15 mouse cellular contexts compared by ENCODE assay signal in the genomic region with DNA sequence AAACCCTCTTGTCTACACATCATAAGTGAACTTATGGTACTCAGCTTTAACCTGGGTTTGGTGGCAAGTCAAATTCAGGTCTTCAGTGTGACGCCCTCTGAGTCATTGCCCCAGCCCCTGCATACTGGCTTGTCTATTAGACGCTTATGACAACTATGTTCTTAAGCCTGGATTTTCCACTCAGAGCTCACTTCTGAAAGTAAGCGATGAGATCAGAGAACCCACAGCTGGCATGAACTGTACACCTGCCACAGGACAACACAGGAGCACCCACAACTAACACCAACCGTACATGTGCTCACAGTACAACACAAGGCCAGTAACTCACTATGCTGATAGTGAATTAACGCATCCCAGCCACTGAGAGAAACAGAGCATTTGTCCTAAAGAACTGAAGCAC.
DNase-seq lines count a peak whose midpoint lies in the region; ATAC-seq lines count a peak whose summit lies in the region.
"Had no signal": no experiment of that assay in that cellular context is flagged by ENCODE, and none has a peak within 500 bp of the region (broad histone marks: within the 10 kb centered on the region; RNA-seq: fewer than 3 reads in every experiment).

No protein-coding gene starts in this region.

- no peaks in the 10 kb centered on the region for H3K9me3 ChIP-seq in hindbrain, embryonic 13.5 days
- H3K9me3 ChIP-seq in hindbrain, embryonic 12.5 days (replicated peaks), result no peaks in the 10 kb centered on the region
- H3K9me3 ChIP-seq in neural tube, embryonic 13.5 days, result no peaks in the 10 kb centered on the region
- no peaks in the 10 kb centered on the region for H3K9me3 ChIP-seq in neural tube, embryonic 15.5 days (replicated peaks)
- no peaks in the 10 kb centered on the region for H3K9me3 ChIP-seq in hindbrain, embryonic 15.5 days
- H3K9me3 ChIP-seq: embryonic facial prominence, embryonic 12.5 days; G1E; heart, embryonic 13.5 days had no signal

- peak; percentile 9 for DNase-seq in splenic B cell, adult 2 months (ENCODE audit: low read depth, low spot score)
- DNase-seq: adrenal gland, adult 8-10 months; adrenal gland, postnatal 36 days; gastrocnemius, postnatal 10 days; heart, postnatal 36 days had no signal

- no peak overlapping the region for H3K4me2 ChIP-seq in hindbrain, embryonic 13.5 days
- H3K4me2 ChIP-seq in hindbrain, embryonic 12.5 days (replicated peaks), result no peak overlapping the region
- no peak overlapping the region; the same call in 1 of the 2 replicates for H3K4me2 ChIP-seq in neural tube, embryonic 13.5 days
- H3K4me2 ChIP-seq in neural tube, embryonic 15.5 days, result no peak overlapping the region
- 0 out of 2 replicates have a peak overlapping the region, but pooled peaks have one; percentile 12 for H3K4me2 ChIP-seq in hindbrain, embryonic 15.5 days
- H3K4me2 ChIP-seq: embryonic facial prominence, embryonic 12.5 days; heart, embryonic 13.5 days had no signal

- no peaks in the 10 kb centered on the region for H3K36me3 ChIP-seq in hindbrain, embryonic 13.5 days
- no peaks in the 10 kb centered on the region for H3K36me3 ChIP-seq in hindbrain, embryonic 12.5 days
- no peaks in the 10 kb centered on the region for H3K36me3 ChIP-seq in neural tube, embryonic 13.5 days
- no peaks in the 10 kb centered on the region for H3K36me3 ChIP-seq in neural tube, embryonic 15.5 days
- no peaks in the 10 kb centered on the region for H3K36me3 ChIP-seq in hindbrain, embryonic 15.5 days
- no peaks in the 10 kb centered on the region for H3K36me3 ChIP-seq in splenic B cell, adult 2 months (ENCODE audit: control insufficient read depth, insufficient read depth, low read length, poor library complexity, severe bottlenecking)
- H3K36me3 ChIP-seq: embryonic facial prominence, embryonic 12.5 days; G1E; heart, embryonic 13.5 days had no signal

- H3K27me3 ChIP-seq in hindbrain, embryonic 13.5 days, result 0 out of 2 replicates have a peak, but pooled peaks cover 5% of the 10 kb centered on the region
- no peaks in the 10 kb centered on the region for H3K27me3 ChIP-seq in hindbrain, embryonic 12.5 days
- H3K27me3 ChIP-seq in neural tube, embryonic 13.5 days, result no peaks in the 10 kb centered on the region
- no peaks in the 10 kb centered on the region for H3K27me3 ChIP-seq in neural tube, embryonic 15.5 days (replicated peaks)
- no peaks in the 10 kb centered on the region for H3K27me3 ChIP-seq in hindbrain, embryonic 15.5 days
- no peaks in the 10 kb centered on the region for H3K27me3 ChIP-seq in splenic B cell, adult 2 months (ENCODE audit: control insufficient read depth, insufficient read depth, low read length, poor library complexity, severe bottlenecking)
- H3K27me3 ChIP-seq: embryonic facial prominence, embryonic 12.5 days had no signal

- H3K27ac ChIP-seq in hindbrain, embryonic 13.5 days, result 0 out of 2 replicates have a peak overlapping the region, but pooled peaks have one; percentile 5
- no peak overlapping the region for H3K27ac ChIP-seq in hindbrain, embryonic 12.5 days
- 0 out of 2 replicates have a peak overlapping the region, but pooled peaks have one; percentile 20 for H3K27ac ChIP-seq in neural tube, embryonic 13.5 days (replicated peaks)
- H3K27ac ChIP-seq in neural tube, embryonic 15.5 days (replicated peaks), result no peak overlapping the region
- no peak overlapping the region for H3K27ac ChIP-seq in hindbrain, embryonic 15.5 days (replicated peaks)
- H3K27ac ChIP-seq: embryonic facial prominence, embryonic 12.5 days; heart, embryonic 13.5 days had no signal

- ATAC-seq in hindbrain, embryonic 13.5 days (ENCODE audit: low FRiP score), result no peak
- no peak for ATAC-seq in hindbrain, embryonic 12.5 days (ENCODE audit: low FRiP score)
- ATAC-seq in neural tube, embryonic 13.5 days (ENCODE audit: low read depth), result no peak
- no peak for ATAC-seq in neural tube, embryonic 15.5 days (ENCODE audit: low FRiP score)
- ATAC-seq in hindbrain, embryonic 15.5 days (ENCODE audit: low FRiP score, low read depth), result no peak
- no peak for ATAC-seq in megakaryocyte progenitor cell, adult 5-6 weeks (replicated peaks; ENCODE audit: poor library complexity)
- ATAC-seq: intestine, embryonic 16.5 days had no signal

- no peak overlapping the region for H3K9ac ChIP-seq in hindbrain, embryonic 13.5 days
- H3K9ac ChIP-seq in hindbrain, embryonic 12.5 days, result no peak overlapping the region
- no peak overlapping the region for H3K9ac ChIP-seq in neural tube, embryonic 13.5 days
- H3K9ac ChIP-seq in neural tube, embryonic 15.5 days (replicated peaks), result no peak overlapping the region
- H3K9ac ChIP-seq in hindbrain, embryonic 15.5 days, result no peak overlapping the region
- H3K9ac ChIP-seq: embryonic facial prominence, embryonic 12.5 days; heart, embryonic 13.5 days had no signal

- peaks cover 10% of the 10 kb centered on the region; the same call in 1 of the 2 replicates for H3K4me1 ChIP-seq in hindbrain, embryonic 13.5 days (replicated peaks)
- peaks cover 4% of the 10 kb centered on the region; the same call in 1 of the 2 replicates for H3K4me1 ChIP-seq in hindbrain, embryonic 12.5 days
- H3K4me1 ChIP-seq in neural tube, embryonic 13.5 days (replicated peaks), result peaks cover 12% of the 10 kb centered on the region
- peaks cover 6% of the 10 kb centered on the region; the same call in 1 of the 2 replicates for H3K4me1 ChIP-seq in neural tube, embryonic 15.5 days
- peaks cover 9% of the 10 kb centered on the region for H3K4me1 ChIP-seq in hindbrain, embryonic 15.5 days (replicated peaks)
- H3K4me1 ChIP-seq: embryonic facial prominence, embryonic 12.5 days had no signal

- WGBS in hindbrain, embryonic 13.5 days, result 88% methylated on average over 5 of the region's 5 CpGs
- 85% methylated on average over 5 of the region's 5 CpGs for WGBS in hindbrain, embryonic 12.5 days
- WGBS in neural tube, embryonic 13.5 days, result 91% methylated on average over 5 of the region's 5 CpGs
- 85% methylated on average over 5 of the region's 5 CpGs for WGBS in neural tube, embryonic 15.5 days
- 82% methylated on average over 5 of the region's 5 CpGs for WGBS in hindbrain, embryonic 15.5 days

- no peak overlapping the region for H3K4me3 ChIP-seq in hindbrain, embryonic 13.5 days
- H3K4me3 ChIP-seq in hindbrain, embryonic 12.5 days, result no peak overlapping the region
- H3K4me3 ChIP-seq in neural tube, embryonic 13.5 days, result no peak overlapping the region
- H3K4me3 ChIP-seq in neural tube, embryonic 15.5 days (replicated peaks), result no peak overlapping the region
- H3K4me3 ChIP-seq in hindbrain, embryonic 15.5 days, result no peak overlapping the region
- H3K4me3 ChIP-seq: embryonic facial prominence, embryonic 12.5 days; heart, embryonic 13.5 days had no signal

Comparison
In these comparisons a context has a peak if more than half of its experiments do, and no peak if none do; other contexts are left out.
1. H3K27ac ChIP-seq: peak in hindbrain, embryonic 13.5 days (single experiment) and neural tube, embryonic 13.5 days (single experiment); none in hindbrain, embryonic 12.5 days (single experiment), neural tube, embryonic 15.5 days (single experiment) and hindbrain, embryonic 15.5 days (single experiment).